Mouse (Mus musculus) neutrophil, adult 5-6 weeks (primary cell): ENCODE measurements around the gene Wfdc2. TPM values are rescaled to one million over a fixed set of nuclear protein-coding genes. Genes with fewer than 3 reads are reported as not detected.
"Not testable (repeated sequence)": the region's sequence is repeated elsewhere in the genome, so short reads cannot be mapped to it uniquely, and the experiment has no call there.

Experiments used
- ATAC-seq: fragments of 151-379, 151-347 bp; 2 replicates; pipeline ENCODE4 v1.8.0; 2017; ENCODE audit warnings: mild to moderate bottlenecking, moderate TSS enrichment; ENCODE audit not compliant: insufficient number of reproducible peaks, poor library complexity, low FRiP score, severe bottlenecking; ENCODE audit errors: extremely low read depth
- total RNA-seq: library from RNA; stranded (forward); fragments of 200-1000 nt; gene quantifications from 2 replicates; pipeline ENCODE4 v1.2.3, GENCODE M21; 2017

Gene Wfdc2
- total RNA-seq, 1 experiment from 2014 or later, result not detected

- no peak for ATAC-seq
Measured at GRCm38 (mm10) chr2:164542598-164542997, 19.6 kb upstream of the Wfdc2 start.

- ATAC-seq, result no peak
Measured at GRCm38 (mm10) chr2:164543745-164544144, 18.5 kb upstream of the Wfdc2 start.

GRCm38 (mm10) chr2:164544454-164545097, 17.6 kb upstream of the Wfdc2 start:
- ATAC-seq, result 0 out of 2 replicates have a peak, but pooled peaks have one; percentile 13

- no peak for ATAC-seq
Measured at GRCm38 (mm10) chr2:164549338-164549737, 12.9 kb upstream of the Wfdc2 start.

DNA sequence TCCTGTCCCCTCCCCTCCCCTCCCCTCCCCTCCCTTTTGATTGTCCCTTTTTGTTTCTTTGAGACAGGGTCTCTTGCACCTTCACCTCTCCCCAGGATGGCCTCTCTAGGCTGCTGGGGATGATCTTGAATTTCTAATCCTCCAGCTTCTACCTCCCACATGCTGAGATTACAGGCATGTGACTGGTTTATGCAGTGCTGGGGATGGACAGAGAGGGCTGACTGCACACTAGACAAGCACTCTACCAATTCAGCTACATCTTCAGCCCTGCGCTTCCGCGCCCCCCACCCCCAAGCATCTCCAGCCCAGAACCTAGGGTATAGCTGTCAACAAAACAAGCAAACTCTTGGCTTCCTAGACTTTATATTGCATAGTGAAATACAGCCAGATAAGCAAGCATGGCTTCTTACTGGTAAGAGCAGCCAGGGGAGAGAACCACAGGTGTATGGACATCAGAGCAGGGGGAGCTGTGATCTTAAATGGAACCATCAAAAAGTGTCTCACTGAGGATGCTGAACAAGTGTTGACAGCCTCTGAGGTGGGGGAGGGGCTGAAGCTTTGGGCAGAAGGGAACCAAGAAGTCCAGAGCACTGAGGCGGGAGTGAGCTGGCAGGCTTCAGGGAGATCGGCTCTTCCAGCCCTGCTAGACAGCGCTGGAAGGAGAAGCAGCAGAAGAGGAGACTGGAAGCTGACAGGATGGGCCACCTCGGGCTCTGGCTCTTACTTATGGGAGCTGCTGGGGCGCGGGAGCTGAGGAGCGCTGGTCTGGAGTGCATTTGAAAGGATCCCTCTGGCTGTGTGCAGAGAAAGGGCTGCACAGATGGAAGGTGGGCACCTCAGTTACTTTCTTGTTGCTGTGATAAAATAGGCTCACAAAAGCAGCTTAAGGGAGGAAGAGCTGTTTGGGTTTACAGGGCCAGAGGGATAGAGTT, 12.0 kb upstream of the Wfdc2 start:
- ATAC-seq, result no peak

GRCm38 (mm10) chr2:164550895-164551269, 11.3 kb upstream of the Wfdc2 start:
- ATAC-seq, result no peak

DNA sequence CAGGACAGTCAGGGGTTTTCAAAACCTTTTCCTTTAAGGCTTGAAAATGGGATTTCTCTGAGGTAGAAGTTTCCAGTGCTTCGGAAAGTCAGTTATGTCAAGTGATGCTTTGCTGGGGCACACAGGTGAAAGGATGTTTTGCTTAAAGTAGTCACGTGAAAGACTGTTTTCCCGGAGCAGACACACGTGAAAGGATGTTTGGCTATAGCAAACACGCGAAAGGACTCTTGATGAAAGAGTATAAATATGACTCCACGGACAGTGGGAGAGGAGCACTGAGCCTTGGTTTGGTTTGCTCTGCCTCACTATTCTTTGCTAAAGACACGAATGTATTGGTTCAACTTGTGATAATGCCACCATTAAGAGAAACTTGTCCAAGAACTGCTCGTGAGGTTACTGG, 10.7 kb upstream of the Wfdc2 start:
- no peak for ATAC-seq

- no peak for ATAC-seq
Measured at GRCm38 (mm10) chr2:164558426-164558825, 3.8 kb upstream of the Wfdc2 start.

GRCm38 (mm10) chr2:164558991-164559645, 3.1 kb upstream of the Wfdc2 start:
- no peak for ATAC-seq

- no peak for ATAC-seq
Measured at GRCm38 (mm10) chr2:164560106-164560505, 2.1 kb upstream of the Wfdc2 start.

DNA sequence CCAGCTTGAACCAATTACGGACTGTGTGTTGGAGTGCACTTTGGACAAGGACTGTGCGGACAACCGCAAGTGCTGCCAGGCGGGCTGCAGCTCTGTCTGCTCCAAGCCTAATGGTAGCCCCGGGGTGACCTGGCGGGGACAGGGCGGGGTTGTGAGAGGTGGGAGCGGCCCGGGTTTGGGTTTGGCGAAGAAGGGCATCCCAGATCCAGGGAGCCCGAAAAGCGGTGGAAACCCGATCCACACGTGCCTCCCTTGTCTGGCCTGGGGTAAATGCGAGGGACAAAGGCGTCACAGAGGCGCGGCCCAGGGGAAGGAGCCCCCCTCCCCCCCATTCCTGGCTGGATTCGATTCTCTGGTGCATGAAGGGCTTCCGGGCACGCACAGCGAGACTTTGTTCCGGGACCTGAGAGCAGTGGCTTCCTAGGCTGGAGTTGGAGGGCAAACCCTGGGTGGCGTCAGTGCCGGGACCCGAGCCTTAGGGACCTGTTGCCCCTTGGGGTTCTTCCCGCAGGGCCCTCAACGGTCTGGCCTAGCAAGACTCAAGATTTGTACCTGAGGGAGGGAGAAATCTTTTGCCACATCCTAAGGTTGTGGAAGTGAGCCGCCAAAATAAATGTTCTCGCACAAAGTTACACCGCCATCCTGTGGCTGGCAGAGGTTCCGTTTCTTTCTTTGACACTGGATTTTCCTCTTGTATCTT, 1.3 kb downstream of the Wfdc2 start:
- no peak for ATAC-seq

- ATAC-seq, result no peak
Measured at GRCm38 (mm10) chr2:164564346-164564745, 2.1 kb downstream of the Wfdc2 start.

DNA sequence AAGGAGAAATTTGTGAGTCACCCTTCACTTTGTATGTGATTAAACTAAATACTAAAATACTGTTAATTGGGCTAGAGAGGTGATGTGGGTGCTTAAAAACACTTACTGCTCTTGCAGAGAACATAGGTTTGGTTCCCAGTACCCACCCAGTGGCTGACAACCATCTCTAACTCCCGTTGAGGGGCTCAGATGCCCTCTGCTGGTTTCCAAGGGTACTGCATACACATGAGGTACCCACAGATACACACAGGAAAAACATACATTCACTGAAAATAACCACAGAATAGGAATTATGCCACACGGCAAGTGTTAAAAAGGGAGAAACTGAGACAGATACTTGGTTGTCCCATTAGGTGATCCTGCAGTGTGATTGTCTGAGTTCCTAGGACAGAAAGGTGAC, 4.8 kb downstream of the Wfdc2 start:
- ATAC-seq, result no peak

DNA sequence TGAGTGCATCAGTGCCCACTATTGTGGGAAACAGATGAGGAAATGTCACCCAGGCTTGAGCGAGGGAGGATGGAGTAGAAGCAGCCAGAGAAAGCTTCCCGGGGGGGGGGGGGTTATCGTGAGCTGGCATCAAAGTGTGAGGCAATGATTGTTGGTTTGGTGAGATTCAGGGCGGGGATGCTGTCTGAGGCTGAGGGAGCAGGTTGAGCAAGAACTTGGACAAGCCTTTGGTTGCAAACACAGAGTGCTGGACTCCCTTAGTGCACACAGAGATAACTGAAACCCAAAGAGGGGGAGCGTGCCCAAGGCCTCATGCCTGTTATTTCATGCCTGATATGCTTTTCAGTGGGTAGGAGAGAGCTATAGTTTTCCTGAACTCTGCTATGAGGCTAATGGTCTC, 5.2 kb downstream of the Wfdc2 start:
- ATAC-seq, result no peak

- not testable (repeated sequence) for ATAC-seq
Measured at GRCm38 (mm10) chr2:164573359-164573758, 11.1 kb downstream of the Wfdc2 start, which contains the start of gene Spint3. TSS of gene Spint3 (minus strand) at chr2:164573459.

- not testable (repeated sequence) for ATAC-seq
Measured at GRCm38 (mm10) chr2:164585025-164585725, 23.0 kb downstream of the Wfdc2 start, which contains the start of gene Wfdc6a. TSS of gene Wfdc6a (minus strand) at chr2:164585447.

DNA sequence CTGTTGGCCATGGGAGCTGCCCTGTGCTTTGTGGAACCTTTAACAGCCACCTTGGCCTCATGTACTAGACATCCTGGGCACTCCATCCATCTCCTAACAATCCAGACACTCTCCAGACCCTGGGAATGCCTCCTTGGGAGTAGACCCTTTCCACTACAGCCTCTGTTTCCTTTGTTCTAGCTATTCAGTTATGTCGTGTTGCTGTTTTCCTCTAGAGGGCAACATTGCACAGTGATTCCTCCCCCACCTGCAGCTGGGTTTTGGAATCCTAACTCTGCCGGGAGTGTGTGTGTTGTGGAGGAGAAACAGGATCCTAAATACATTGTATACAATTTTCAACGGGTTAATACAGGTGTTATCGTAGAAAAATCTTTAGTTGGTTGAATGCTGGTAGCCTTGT, 29.8 kb downstream of the Wfdc2 start:
- ATAC-seq, result no peak

DNA sequence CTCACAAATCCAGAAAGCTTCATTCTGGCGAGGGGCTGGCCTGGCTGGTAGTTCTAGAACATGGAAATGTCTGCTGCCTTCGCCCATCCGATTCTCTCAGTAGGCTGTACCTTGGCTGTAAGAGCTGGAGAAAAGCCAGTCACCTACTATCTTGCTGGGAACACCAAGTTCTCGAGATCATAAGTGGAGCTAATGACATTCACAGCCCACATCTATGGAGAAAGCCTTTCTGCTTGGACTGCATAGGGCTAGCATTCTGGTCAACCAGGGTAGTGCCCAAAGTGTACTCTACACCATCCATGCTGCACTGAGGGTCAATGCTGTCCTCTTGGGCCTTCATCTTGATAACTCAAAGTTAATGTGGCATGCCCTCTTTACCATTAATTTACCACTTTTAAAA, 31.3 kb downstream of the Wfdc2 start, which contains the start of gene Eppin:
TSS of gene Eppin (minus strand) at position 101 of the 400 bp plus-strand sequence.
- no peak for ATAC-seq
